Mouse (Mus musculus) cerebellum, adult 8-10 months (tissue): ENCODE data around the gene Pnpla7.

Experiments
- DNase-seq: peaks from one replicate; pipeline ENCODE4 v3.0.0; 2022

Pnpla7 gene

DNA sequence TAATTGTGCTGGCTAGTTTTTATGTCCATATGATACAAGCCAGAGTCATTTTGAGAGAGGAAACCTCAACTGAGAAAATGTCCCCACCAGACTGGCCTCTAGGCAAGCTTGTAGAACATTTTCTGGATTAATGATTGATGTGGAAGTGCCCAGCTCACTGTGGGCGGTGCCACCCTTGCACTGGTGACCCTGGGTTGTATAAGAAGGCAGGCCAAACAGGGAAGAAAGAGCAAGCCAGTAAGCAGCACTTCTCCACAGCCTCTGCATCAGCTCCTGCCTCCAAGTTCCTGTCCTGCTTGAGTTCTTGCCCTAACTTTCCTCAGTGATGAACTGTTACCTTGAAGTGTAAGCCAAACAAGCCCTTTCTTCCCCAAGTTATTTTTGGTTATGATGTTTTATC lies 103.1 kb downstream of the Pnpla7 start:
- no peak for DNase-seq

DNA sequence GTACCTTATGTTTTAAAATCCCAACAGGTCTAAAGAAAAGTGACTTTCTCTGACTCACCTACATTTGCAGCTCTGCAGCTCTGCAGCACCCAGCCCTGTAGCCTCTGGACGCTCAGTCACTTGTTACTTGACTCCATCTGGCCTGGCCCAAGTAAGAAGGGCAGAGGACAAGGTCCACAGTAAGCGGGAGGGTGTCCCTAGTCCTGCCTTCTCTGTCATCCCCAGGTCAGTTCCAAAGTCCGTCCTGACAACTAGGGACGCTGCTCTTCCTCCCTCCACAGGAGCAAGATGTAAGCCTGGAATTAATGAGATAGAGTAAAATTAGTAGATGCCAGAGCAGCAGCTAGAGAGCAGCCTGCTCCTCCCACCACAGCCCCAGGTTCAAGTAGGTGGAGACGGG lies 104.2 kb downstream of the Pnpla7 start, which contains the start of gene Entpd8:
Gene Entpd8 (plus strand): TSS at position 229 of the 400 bp plus-strand sequence.
- no peak for DNase-seq

- no peak for DNase-seq
Observed at GRCm38 (mm10) chr2:25083697-25084096, 107.9 kb downstream of the Pnpla7 start.

DNA sequence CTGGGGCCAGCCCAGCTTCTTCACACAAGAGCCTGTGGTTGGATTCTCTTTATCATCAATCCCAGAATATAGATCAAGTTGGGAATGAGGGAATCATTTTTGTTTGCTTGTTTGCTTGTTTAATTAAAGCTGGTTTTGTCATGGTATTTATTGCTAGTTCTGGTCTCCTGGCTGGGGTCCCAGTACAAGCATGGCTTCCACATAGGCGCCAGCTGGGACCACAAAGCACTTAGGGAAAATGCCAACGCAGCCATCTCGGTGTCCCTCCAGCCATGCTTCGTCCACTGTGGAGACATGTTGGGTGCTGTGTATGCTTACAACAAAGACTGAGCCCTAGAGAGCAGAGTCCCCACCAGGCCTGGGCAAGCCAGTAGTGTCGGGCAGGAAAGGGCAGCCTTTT lies 109.7 kb downstream of the Pnpla7 start:
- no peak for DNase-seq

GRCm38 (mm10) chr2:25087842-25088241 lies 112.0 kb downstream of the Pnpla7 start:
- DNase-seq, result no peak

DNA sequence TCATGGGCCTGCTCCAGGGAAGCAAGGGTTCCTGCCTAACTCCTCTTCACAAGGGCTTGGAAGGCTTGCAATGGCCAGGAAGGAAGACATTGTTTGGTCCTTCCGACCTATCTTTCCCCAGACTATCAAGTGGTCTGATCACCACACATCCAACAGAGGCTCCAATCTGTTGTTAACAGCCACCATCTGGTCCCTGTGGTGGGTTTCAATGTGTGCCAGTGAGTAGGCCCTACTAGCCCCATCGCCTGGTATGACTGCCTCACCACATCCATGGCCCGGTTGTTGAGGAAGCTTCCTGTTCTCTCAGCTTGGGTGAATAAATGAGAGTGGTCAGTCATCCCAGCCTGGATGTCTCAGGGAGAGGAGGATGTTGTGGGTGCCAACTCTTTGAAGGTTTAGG lies 112.8 kb downstream of the Pnpla7 start:
- DNase-seq, result no peak

DNA sequence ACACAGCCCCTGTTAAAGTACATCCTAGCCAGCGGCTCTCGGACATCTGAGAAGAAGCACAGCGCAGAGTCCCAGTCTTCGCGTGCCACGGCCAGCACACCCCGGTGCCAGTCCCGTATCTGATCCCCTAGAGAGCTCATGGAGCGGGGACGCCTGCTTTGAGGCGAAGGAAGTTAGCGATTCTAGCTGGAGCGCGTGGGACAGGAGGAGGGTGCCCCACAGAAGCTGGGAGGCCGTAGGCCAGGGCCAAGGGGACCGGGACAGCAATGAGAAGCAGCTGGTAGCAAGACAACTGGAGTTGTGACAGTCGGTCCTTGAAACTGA lies 118.9 kb downstream of the Pnpla7 start:
- no peak for DNase-seq

GRCm38 (mm10) chr2:25095109-25095850 lies 119.4 kb downstream of the Pnpla7 start, which contains the start of gene Noxa1:
Noxa1 (minus strand) TSS chr2:25095149.
- no peak for DNase-seq

DNA sequence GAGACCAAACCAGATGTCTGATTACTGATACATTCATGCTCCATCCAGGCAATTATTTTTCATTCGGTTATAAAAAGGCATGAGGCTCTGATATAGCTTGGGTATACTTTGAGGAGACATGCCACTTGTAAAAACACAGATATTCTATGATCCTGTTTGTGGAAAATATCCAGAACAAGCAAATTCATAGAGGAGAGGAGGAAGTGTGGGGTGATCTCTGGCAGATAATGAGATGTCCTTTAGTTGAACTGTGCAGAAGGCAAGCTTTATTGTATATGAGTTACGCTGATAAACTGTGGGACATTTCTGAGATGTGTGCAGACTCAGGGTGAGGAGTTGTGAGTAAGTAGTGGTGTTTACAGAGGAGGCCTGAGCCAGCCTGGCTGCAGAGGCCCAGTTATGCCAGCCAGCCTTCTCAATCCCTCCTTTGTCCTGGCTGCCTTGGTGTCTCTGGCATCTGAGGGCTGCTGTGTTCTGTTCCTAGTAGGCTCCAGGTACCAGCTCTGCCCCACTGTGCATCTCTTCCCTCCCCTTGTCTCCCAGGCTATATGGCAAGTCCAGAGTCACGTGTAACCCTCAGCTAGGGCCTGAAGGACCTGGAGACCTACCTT lies 122.3 kb downstream of the Pnpla7 start:
- no peak for DNase-seq

- DNase-seq, result peak; percentile 5
Observed at GRCm38 (mm10) chr2:25098956-25099355, 123.1 kb downstream of the Pnpla7 start.

DNA sequence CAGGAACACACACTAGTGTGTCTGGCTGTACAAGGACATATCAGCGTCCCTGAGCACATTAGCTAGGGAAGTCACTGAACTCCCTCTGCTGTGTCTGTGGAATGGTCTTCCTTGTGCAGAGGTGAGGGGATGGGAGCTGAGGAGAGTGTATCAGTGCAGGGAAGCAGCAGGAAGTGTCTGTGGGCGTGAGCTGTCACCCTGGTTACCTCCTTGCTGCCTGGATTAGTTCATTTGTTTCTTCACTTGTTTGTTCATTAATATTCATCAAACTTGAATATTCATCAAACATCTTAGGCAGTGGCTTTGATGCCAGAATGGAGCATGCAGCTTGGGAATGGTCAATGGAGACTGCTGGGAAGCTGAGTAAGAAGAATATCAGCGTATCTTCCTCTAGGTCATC lies 123.9 kb downstream of the Pnpla7 start:
- DNase-seq, result no peak
